8 mouse cellular contexts compared by ENCODE assay signal in genomic region chr12:31654197-31654964, GRCm38 (mm10). TPM values are rescaled to one million over a fixed set of nuclear protein-coding genes. Genes with fewer than 3 reads are reported as not detected.
A peak's percentile ranks its signal among the peaks of the same experiment; 100 is the strongest.
DNase-seq lines count a peak whose midpoint lies in the region; ATAC-seq lines count a peak whose summit lies in the region.

Gene Dus4l, minus strand, starts transcription at chr12:31654826.
Gene Cog5, plus strand, starts transcription at chr12:31654869.

- ATAC-seq in embryonic facial prominence, embryonic 14.5 days (ENCODE audit: low read depth) = peak; percentile 97
- peak; percentile 97 for ATAC-seq in kidney, embryonic 14.5 days (ENCODE audit: low FRiP score, low TSS enrichment)
- ATAC-seq in limb, embryonic 15.5 days (ENCODE audit: insufficient number of reproducible peaks, low FRiP score, low TSS enrichment, low read depth) = peak; percentile 93

- H3K4me3 ChIP-seq in embryonic facial prominence, embryonic 14.5 days (ENCODE audit: low read depth, low read length) = peak within 1 kb of the TSS; percentile 79
- H3K4me3 ChIP-seq in kidney, embryonic 14.5 days (ENCODE audit: low read length) = peak within 1 kb of the TSS; percentile 87
- H3K4me3 ChIP-seq in limb, embryonic 15.5 days = peak within 1 kb of the TSS; percentile 83

- peak; percentile 89 for DNase-seq in 3T3-L1 (ENCODE audit: low read depth, low spot score)
- DNase-seq in adrenal gland, postnatal 4 days (ENCODE audit: low spot score in 2 of 2) = peak; percentile 90 to 93
- DNase-seq in embryonic facial prominence, embryonic 14.5 days (ENCODE audit: low spot score) = peak; percentile 91
- DNase-seq in heart, adult 8-10 months (ENCODE audit: low spot score) = peak; percentile 98
- peak; percentile 81 to 98 for DNase-seq in monocyte, adult 2 months (ENCODE audit: low read depth in 1 of 2, low spot score in 2 of 2)
- DNase-seq in spleen, postnatal 36 days (ENCODE audit: low spot score in 2 of 2) = peak; percentile 93

- H3K9me3 ChIP-seq in embryonic facial prominence, embryonic 14.5 days (ENCODE audit: control insufficient read depth, low read length) = no peaks in the 10 kb centered on the region
- no peaks in the 10 kb centered on the region for H3K9me3 ChIP-seq in kidney, embryonic 14.5 days (ENCODE audit: control insufficient read depth, low read length)
- no peaks in the 10 kb centered on the region for H3K9me3 ChIP-seq in limb, embryonic 15.5 days

- peaks cover 4% of the 10 kb centered on the region; the same call in 1 of the 2 replicates for H3K36me3 ChIP-seq in embryonic facial prominence, embryonic 14.5 days (ENCODE audit: control insufficient read depth, insufficient read depth, low read length)
- no peaks in the 10 kb centered on the region for H3K36me3 ChIP-seq in kidney, embryonic 14.5 days (ENCODE audit: control insufficient read depth, insufficient read depth, low read length)
- no peaks in the 10 kb centered on the region; the same call in 1 of the 2 replicates for H3K36me3 ChIP-seq in limb, embryonic 15.5 days

- WGBS in embryonic facial prominence, embryonic 14.5 days = 0% methylated on average over 41 of the region's 47 CpGs
- WGBS in kidney, embryonic 14.5 days = under 1% methylated on average over 47 of the region's 47 CpGs
- under 1% methylated on average over 47 of the region's 47 CpGs for whole genome bisulfite sequencing in limb, embryonic 15.5 days

- peak within 1 kb of the TSS; percentile 65 for H3K4me2 ChIP-seq in embryonic facial prominence, embryonic 14.5 days (ENCODE audit: low read depth, low read length)
- peak within 1 kb of the TSS; percentile 51 for H3K4me2 ChIP-seq in kidney, embryonic 14.5 days (replicated peaks; ENCODE audit: low read depth, low read length)
- peak within 1 kb of the TSS; percentile 63 for H3K4me2 ChIP-seq in limb, embryonic 15.5 days

- peaks cover 10% of the 10 kb centered on the region for H3K4me1 ChIP-seq in embryonic facial prominence, embryonic 14.5 days (ENCODE audit: control insufficient read depth, insufficient read depth, low read length)
- H3K4me1 ChIP-seq in kidney, embryonic 14.5 days (ENCODE audit: control insufficient read depth, insufficient read depth, low read length) = no peaks in the 10 kb centered on the region
- H3K4me1 ChIP-seq in limb, embryonic 15.5 days = peaks cover 3% of the 10 kb centered on the region

- peak within 1 kb of the TSS; percentile 83 for H3K27ac ChIP-seq in embryonic facial prominence, embryonic 14.5 days (replicated peaks; ENCODE audit: low read depth, low read length)
- H3K27ac ChIP-seq in kidney, embryonic 14.5 days (ENCODE audit: low read depth, low read length) = peak within 1 kb of the TSS; percentile 79
- peak within 1 kb of the TSS; percentile 92 for H3K27ac ChIP-seq in limb, embryonic 15.5 days

- no peaks in the 10 kb centered on the region for H3K27me3 ChIP-seq in embryonic facial prominence, embryonic 14.5 days (replicated peaks; ENCODE audit: control insufficient read depth, insufficient read depth, low read length)
- H3K27me3 ChIP-seq in kidney, embryonic 14.5 days (ENCODE audit: control insufficient read depth, insufficient read depth, low read length) = no peaks in the 10 kb centered on the region
- H3K27me3 ChIP-seq in limb, embryonic 15.5 days = no peaks in the 10 kb centered on the region

- peak within 1 kb of the TSS; percentile 86 for H3K9ac ChIP-seq in embryonic facial prominence, embryonic 14.5 days (ENCODE audit: low read depth, low read length)
- peak within 1 kb of the TSS; percentile 74 for H3K9ac ChIP-seq in kidney, embryonic 14.5 days (ENCODE audit: low read depth, low read length)
- H3K9ac ChIP-seq in limb, embryonic 15.5 days = peak within 1 kb of the TSS; percentile 70

RNA-seq across cellular contexts. Expression of gene Dus4l, which starts in this region (rescaled TPM):
- 10 to 100 TPM; 11.8 to 12.7 TPM for total RNA-seq in adrenal gland, postnatal 4 days (2021)
- polyA plus RNA-seq in embryonic facial prominence, embryonic 14.5 days (2014; fragmentation: Nextera tagmentation; extraction: Ambion mirVana) = 8.9 and 9.3 TPM in 2 replicates
- 1 to 10 TPM; 5.2 to 9.2 (median 7.0) TPM for total RNA-seq in heart, adult 8-10 months (2022)
- 12.4 and 15.8 TPM in 2 replicates for polyA plus RNA-seq in kidney, embryonic 14.5 days (2014; fragmentation: Nextera tagmentation; extraction: Ambion mirVana)
- polyA plus RNA-seq in limb, embryonic 15.5 days (2015; fragmentation: Nextera tagmentation; extraction: Ambion mirVana) = 10.1 and 12.2 TPM in 2 replicates

RNA-seq across cellular contexts. Expression of gene Cog5, which starts in this region (rescaled TPM):
- total RNA-seq in adrenal gland, postnatal 4 days (2021) = 10 to 100 TPM; 46.0 to 49.1 TPM
- polyA plus RNA-seq in embryonic facial prominence, embryonic 14.5 days (2014; fragmentation: Nextera tagmentation; extraction: Ambion mirVana) = 32.4 and 34.0 TPM in 2 replicates
- 10 to 100 TPM; 56.3 to 63.2 (median 59.0) TPM for total RNA-seq in heart, adult 8-10 months (2022)
- 26.2 and 37.4 TPM in 2 replicates for polyA plus RNA-seq in kidney, embryonic 14.5 days (2014; fragmentation: Nextera tagmentation; extraction: Ambion mirVana)
- polyA plus RNA-seq in limb, embryonic 15.5 days (2015; fragmentation: Nextera tagmentation; extraction: Ambion mirVana) = 26.1 and 29.9 TPM in 2 replicates

Comparison
In these comparisons a context has a peak if more than half of its experiments do, and no peak if none do; other contexts are left out.
1. Peak in every context shown above with its lines: DNase-seq, ATAC-seq, H3K4me3 ChIP-seq and H3K27ac ChIP-seq.